Mouse (Mus musculus) forebrain, embryonic 14.5 days (tissue): ENCODE measurements at regions not wholly inside any gene's neighbourhood (a gene's known extent, or its start where the extent isn't known, plus 50 kb on each side); places are given as distances from the start of the nearest gene placed in this dataset.
A peak's percentile ranks its signal among the peaks of the same experiment; 100 is the strongest.

Source experiments
- ATAC-seq: fragments of 200-750 bp; cut with Nextera tagmentation; 2 replicates; pipeline ENCODE4 v1.8.0; 2017; ENCODE audit warnings: mild to moderate bottlenecking, moderate library complexity
- DNase-seq: peaks from one replicate; pipeline ENCODE4 v3.0.0-alpha.2; 2015; ENCODE audit warnings: low spot score
- H3K27ac ChIP-seq: fragments of 300-500 bp; sonication (generic); 2 replicates; pipeline ENCODE4 v1.5.1; 2014; ENCODE audit warnings: low read depth, mild to moderate bottlenecking, control low read depth, low read length, moderate library complexity
- H3K27me3 ChIP-seq: fragments of 300-500 bp; sonication (generic); replicated peaks from 2 replicates; pipeline ENCODE4 v1.6.1; 2014; ENCODE audit warnings: low read length, control low read depth, mixed read lengths; ENCODE audit not compliant: control insufficient read depth, insufficient read depth
- H3K36me3 ChIP-seq: fragments of 300-500 bp; sonication (generic); 2 replicates; pipeline ENCODE4 v1.6.1; 2014; ENCODE audit warnings: low read length, control low read depth; ENCODE audit not compliant: control insufficient read depth, insufficient read depth
- H3K4me1 ChIP-seq: fragments of 300-500 bp; sonication (generic); 2 replicates; pipeline ENCODE4 v1.6.1; 2014; ENCODE audit warnings: antibody characterized with exemption, low read length, control low read depth; ENCODE audit not compliant: control insufficient read depth, insufficient read depth
- H3K4me2 ChIP-seq: fragments of 300-500 bp; sonication (generic); 2 replicates; pipeline ENCODE4 v1.6.1; 2014; ENCODE audit warnings: mild to moderate bottlenecking, control low read depth, low read length
- H3K4me3 ChIP-seq: fragments of 300-500 bp; sonication (generic); 2 replicates; pipeline ENCODE4 v1.5.1; 2014; ENCODE audit warnings: low read depth, low read length, control low read depth
- H3K9ac ChIP-seq: fragments of 300-500 bp; sonication (generic); 2 replicates; pipeline ENCODE4 v1.6.1; 2014; ENCODE audit warnings: mild to moderate bottlenecking, low read length, control low read depth, moderate library complexity
- H3K9me3 ChIP-seq: fragments of 300-500 bp; sonication (generic); replicated peaks from 2 replicates; pipeline ENCODE4 v1.6.1; 2016; ENCODE audit warnings: low read length, control low read depth, mixed read lengths; ENCODE audit not compliant: control insufficient read depth
- WGBS: fragments of 180-500 bp; shearing (Covaris S2); extraction: QIAGEN DNeasy Blood & Tissue Kit; methylation state at CpG from one replicate; pipeline ENCODE4 v1.1.7; 2014; 5-methylcytosine and 5-hydroxymethylcytosine counted together

DNA sequence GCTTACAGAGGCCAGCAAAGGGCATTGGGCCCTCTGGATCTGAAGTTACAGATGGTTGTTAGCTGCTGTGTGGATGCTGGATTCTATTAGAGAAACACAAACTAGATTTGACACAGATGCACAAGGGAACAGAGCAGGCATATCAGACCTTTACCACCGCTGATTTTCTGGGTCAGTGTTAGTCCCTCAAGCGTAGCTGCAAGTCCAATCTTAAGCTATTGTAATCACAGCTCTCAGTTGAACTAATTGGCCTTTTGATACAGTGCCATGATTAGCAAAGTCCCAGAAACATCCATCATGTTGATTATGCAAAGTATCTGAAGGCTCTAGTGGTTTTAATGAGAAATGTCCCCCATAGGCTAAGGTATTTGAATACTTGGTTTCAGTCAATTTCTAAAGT is 54.2 kb upstream of the Plppr5 start:
- Histone ChIP-seq H3K9me3 (no peaks in the 10 kb centered on the region), H3K36me3 (no peaks in the 10 kb centered on the region), H3K9ac (no peak overlapping the region), H3K27me3 (no peaks in the 10 kb centered on the region), H3K4me2 (no peak overlapping the region), H3K4me1 (no peaks in the 10 kb centered on the region), H3K27ac (no peak overlapping the region), H3K4me3 (no peak overlapping the region)
- no peak for ATAC-seq
- DNase-seq, result no peak
- WGBS, result 38% methylated on average over 2 of the region's 2 CpGs

DNA sequence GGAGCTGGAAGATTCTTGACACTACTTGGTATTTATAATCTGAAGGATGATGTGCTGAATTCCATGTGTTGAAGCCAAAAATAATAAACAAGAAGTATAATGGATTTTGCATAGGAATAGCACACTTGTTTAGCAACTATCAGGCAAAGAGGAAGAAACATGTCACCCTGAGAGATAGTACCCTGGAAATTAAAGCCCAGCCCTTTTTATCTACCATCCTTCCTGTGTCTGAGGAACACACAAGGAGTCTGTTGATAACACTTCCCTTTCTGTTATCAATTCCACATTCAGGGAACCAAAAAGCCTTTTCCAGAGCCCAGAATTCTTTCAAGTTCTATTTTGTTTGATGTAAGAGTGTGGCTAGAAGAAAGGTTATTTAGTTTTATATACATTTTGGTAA is 66.5 kb upstream of the Plppr5 start:
- Histone ChIP-seq H3K36me3 (no peaks in the 10 kb centered on the region), H3K4me1 (no peaks in the 10 kb centered on the region), H3K9me3 (no peaks in the 10 kb centered on the region), H3K27me3 (no peaks in the 10 kb centered on the region), H3K27ac (no peak overlapping the region), H3K9ac (no peak overlapping the region), H3K4me3 (no peak overlapping the region), H3K4me2 (no peak overlapping the region)
- no peak for ATAC-seq
- DNase-seq, result no peak

- no peak for DNase-seq
- Histone ChIP-seq H3K36me3 (no peaks in the 10 kb centered on the region), H3K4me1 (no peaks in the 10 kb centered on the region), H3K9me3 (no peaks in the 10 kb centered on the region), H3K4me3 (no peak overlapping the region), H3K27me3 (no peaks in the 10 kb centered on the region), H3K4me2 (no peak overlapping the region), H3K27ac (no peak overlapping the region), H3K9ac (no peak overlapping the region)
- ATAC-seq, result no peak
- 84% methylated on average over 1 of the region's 1 CpGs for WGBS
Measured at GRCm38 (mm10) chr3:117506151-117506723, 68.4 kb upstream of the Plppr5 start.

DNA sequence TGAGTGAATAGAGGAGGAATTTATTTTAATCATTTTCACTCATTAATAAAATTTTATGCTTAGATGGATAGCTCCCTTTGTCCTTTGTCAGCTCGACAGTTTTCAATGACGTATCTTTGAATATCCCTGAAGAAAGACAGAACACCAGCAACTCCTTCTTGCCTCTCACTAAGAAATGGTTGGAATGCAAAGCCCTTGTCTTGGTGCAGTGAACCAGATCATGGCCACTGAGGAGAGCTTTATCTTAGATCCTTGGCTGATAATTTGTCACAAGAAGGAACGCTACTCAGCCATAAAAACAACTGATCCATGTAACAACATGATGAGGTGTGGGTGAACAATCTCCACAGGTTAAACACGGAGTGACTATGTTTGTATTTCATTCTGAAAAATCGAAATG is 73.5 kb upstream of the Plppr5 start:
- no peak for DNase-seq
- Histone ChIP-seq H3K4me3 (no peak overlapping the region), H3K27me3 (no peaks in the 10 kb centered on the region), H3K9me3 (no peaks in the 10 kb centered on the region), H3K9ac (no peak overlapping the region), H3K27ac (no peak overlapping the region), H3K4me2 (no peak overlapping the region), H3K36me3 (no peaks in the 10 kb centered on the region), H3K4me1 (no peaks in the 10 kb centered on the region)
- ATAC-seq, result no peak
- WGBS, result 23% methylated on average over 5 of the region's 5 CpGs

DNA sequence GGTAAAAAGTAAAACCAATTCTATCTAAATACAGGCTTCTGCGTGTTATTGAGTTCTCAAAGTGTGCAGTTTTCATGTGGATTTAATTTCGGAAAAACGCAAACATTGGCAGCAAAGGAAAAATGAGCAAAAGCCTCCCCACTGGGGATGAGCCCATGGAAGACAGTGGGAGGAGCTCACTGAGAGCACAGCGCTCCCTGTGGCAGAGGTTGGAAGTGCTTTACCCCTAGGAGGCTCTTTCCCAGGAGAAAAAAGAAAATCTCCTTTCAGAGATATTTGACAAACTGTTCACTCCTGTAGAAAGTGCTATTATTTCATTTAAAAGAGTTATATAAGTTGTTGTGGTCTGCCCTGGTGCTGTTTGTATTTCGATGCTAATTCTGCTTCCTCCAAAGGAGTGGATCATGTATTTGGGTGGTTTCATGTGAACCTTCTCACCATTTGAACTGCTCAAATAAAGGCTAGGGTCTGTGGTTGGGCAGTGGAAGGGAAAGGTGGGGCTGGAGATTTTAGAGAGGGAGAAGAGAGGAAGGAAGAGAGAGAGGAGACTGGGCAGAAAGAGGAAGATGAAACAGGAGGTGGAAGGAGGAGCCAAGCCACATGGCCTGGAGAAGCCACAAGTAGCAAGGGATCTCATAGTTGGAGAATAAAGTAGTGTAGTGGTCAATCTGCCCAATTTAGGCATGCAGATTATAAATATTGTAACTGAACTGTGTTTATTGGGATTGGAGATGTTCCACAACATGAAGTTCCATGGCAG is 76.3 kb upstream of the Plppr5 start:
- Histone ChIP-seq H3K36me3 (no peaks in the 10 kb centered on the region), H3K4me3 (no peak overlapping the region), H3K9ac (no peak overlapping the region), H3K27me3 (no peaks in the 10 kb centered on the region), H3K4me2 (no peak overlapping the region), H3K9me3 (no peaks in the 10 kb centered on the region), H3K4me1 (no peaks in the 10 kb centered on the region), H3K27ac (no peak overlapping the region)
- no peak for ATAC-seq
- WGBS, result 86% methylated on average over 5 of the region's 5 CpGs
- DNase-seq, result no peak

- Histone ChIP-seq H3K4me3 (no peak overlapping the region), H3K4me1 (no peaks in the 10 kb centered on the region), H3K9ac (no peak overlapping the region), H3K27ac (no peak overlapping the region), H3K9me3 (no peaks in the 10 kb centered on the region), H3K4me2 (no peak overlapping the region), H3K36me3 (no peaks in the 10 kb centered on the region), H3K27me3 (no peaks in the 10 kb centered on the region)
- DNase-seq (peak; percentile 40), ATAC-seq (no peak)
- WGBS, result 68% methylated on average over 2 of the region's 2 CpGs
Measured at GRCm38 (mm10) chr3:117494118-117494517, 80.5 kb upstream of the Plppr5 start.

- Histone ChIP-seq H3K36me3 (no peaks in the 10 kb centered on the region), H3K27ac (no peak overlapping the region), H3K9ac (no peak overlapping the region), H3K27me3 (no peaks in the 10 kb centered on the region), H3K4me1 (no peaks in the 10 kb centered on the region), H3K4me3 (no peak overlapping the region), H3K9me3 (no peaks in the 10 kb centered on the region), H3K4me2 (no peak overlapping the region)
- DNase-seq (no peak), ATAC-seq (no peak)
- 82% methylated on average over 11 of the region's 11 CpGs for WGBS
Measured at GRCm38 (mm10) chr3:117487281-117488027, 87.2 kb upstream of the Plppr5 start.

DNA sequence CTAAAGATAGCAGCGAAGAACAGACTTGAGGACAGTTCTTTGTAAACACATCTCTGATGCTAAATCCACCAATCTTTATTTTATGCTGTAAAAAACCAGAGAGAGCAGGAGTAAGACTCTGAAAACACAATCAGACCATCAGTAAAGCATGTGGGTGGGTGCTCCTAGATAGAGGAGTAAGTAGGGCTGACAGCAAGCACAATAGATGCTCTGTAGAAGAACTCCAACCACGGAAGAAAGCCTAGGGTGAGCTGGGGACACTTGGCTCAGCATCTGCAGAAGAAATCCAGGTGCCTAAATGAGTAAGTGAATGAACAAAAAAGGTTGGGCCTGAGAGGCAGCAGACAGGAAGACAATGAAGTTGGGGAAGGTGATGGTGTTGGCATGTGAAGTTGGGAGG is 88.3 kb upstream of the Plppr5 start:
- no peak for ATAC-seq
- Histone ChIP-seq H3K4me1 (no peaks in the 10 kb centered on the region), H3K4me3 (no peak overlapping the region), H3K27ac (no peak overlapping the region), H3K27me3 (no peaks in the 10 kb centered on the region), H3K4me2 (no peak overlapping the region), H3K9ac (no peak overlapping the region), H3K9me3 (no peaks in the 10 kb centered on the region), H3K36me3 (no peaks in the 10 kb centered on the region)
- no peak for DNase-seq
- WGBS, result 85% methylated on average over 2 of the region's 2 CpGs

GRCm38 (mm10) chr3:117480131-117480530 is 94.5 kb upstream of the Plppr5 start:
- Histone ChIP-seq H3K4me1 (no peaks in the 10 kb centered on the region), H3K27ac (no peak overlapping the region), H3K4me3 (no peak overlapping the region), H3K9me3 (no peaks in the 10 kb centered on the region), H3K4me2 (no peak overlapping the region), H3K9ac (no peak overlapping the region), H3K36me3 (no peaks in the 10 kb centered on the region), H3K27me3 (no peaks in the 10 kb centered on the region)
- DNase-seq (no peak), ATAC-seq (no peak)
- 82% methylated on average over 3 of the region's 3 CpGs for WGBS
